Mouse (Mus musculus) testis, adult 2 months (tissue): ENCODE measurements around the gene Stag1.

Experiments used
- CTCF ChIP-seq: fragments of 200-500 bp; IDR thresholded peaks from 2 replicates; pipeline ENCODE4 v1.5.1; 2012; ENCODE audit warnings: low read depth, mild to moderate bottlenecking, inconsistent platforms, low read length, moderate library complexity; ENCODE audit not compliant: control insufficient read depth, insufficient read depth, insufficient replicate concordance
- POLR2A ChIP-seq: fragments of 200-500 bp; IDR thresholded peaks from 2 replicates; pipeline ENCODE4 v1.6.1; 2012; ENCODE audit warnings: low read depth, mild to moderate bottlenecking, inconsistent platforms, low read length, moderate library complexity; ENCODE audit not compliant: control insufficient read depth

GRCm38 (mm10) chr9:100590462-100590861 is 7.1 kb upstream of the Stag1 start:
- TF ChIP-seq POLR2A (no peak), CTCF (no peak)
